Mouse (Mus musculus) heart, embryonic 13.5 days (tissue): ENCODE measurements at regions not wholly inside any gene's neighbourhood (a gene's known extent, or its start where the extent isn't known, plus 50 kb on each side); places are given as distances from the start of the nearest gene placed in this dataset.

Source experiments
- ATAC-seq: fragments of 200-750 bp; cut with Nextera tagmentation; 2 replicates; pipeline ENCODE4 v1.8.0; 2017; ENCODE audit warnings: moderate TSS enrichment; ENCODE audit not compliant: insufficient number of reproducible peaks, low FRiP score, low TSS enrichment; ENCODE audit errors: extremely low read depth
- H3K27ac ChIP-seq: fragments of 300-500 bp; sonication (generic); replicated peaks from 2 replicates; pipeline ENCODE4 v1.5.1; 2015; ENCODE audit warnings: moderate library complexity, mild to moderate bottlenecking, inconsistent platforms
- H3K27me3 ChIP-seq: fragments of 300-500 bp; sonication (generic); replicated peaks from 2 replicates; pipeline ENCODE4 v1.6.1; 2015; ENCODE audit warnings: mild to moderate bottlenecking, inconsistent platforms
- H3K36me3 ChIP-seq: fragments of 300-500 bp; sonication (generic); 2 replicates; pipeline ENCODE4 v1.6.1; 2015; ENCODE audit warnings: mild to moderate bottlenecking, inconsistent platforms
- H3K4me1 ChIP-seq: fragments of 300-500 bp; sonication (generic); 2 replicates; pipeline ENCODE4 v1.6.1; 2015; ENCODE audit warnings: inconsistent platforms
- H3K4me2 ChIP-seq: fragments of 300-500 bp; sonication (generic); 2 replicates; pipeline ENCODE4 v1.6.1; 2015; ENCODE audit warnings: inconsistent platforms, mild to moderate bottlenecking, moderate library complexity
- H3K4me3 ChIP-seq: fragments of 300-500 bp; sonication (generic); 2 replicates; pipeline ENCODE4 v1.5.1; 2015; ENCODE audit warnings: moderate library complexity, mild to moderate bottlenecking, inconsistent platforms
- H3K9ac ChIP-seq: fragments of 300-500 bp; sonication (generic); 2 replicates; pipeline ENCODE4 v1.6.1; 2015; ENCODE audit warnings: inconsistent platforms, mild to moderate bottlenecking, moderate library complexity
- H3K9me3 ChIP-seq: fragments of 300-500 bp; sonication (generic); 2 replicates; pipeline ENCODE4 v1.6.1; 2016; ENCODE audit warnings: inconsistent platforms
- WGBS: fragments of 180-500 bp; shearing (Covaris S2); methylation state at CpG from one replicate; pipeline ENCODE4 v1.1.7; 2015; ENCODE audit warnings: mixed read lengths; 5-methylcytosine and 5-hydroxymethylcytosine counted together

GRCm38 (mm10) chr2:78530535-78530934 lies 337.4 kb upstream of the Ube2e3 start:
- H3K27ac ChIP-seq, result no peak overlapping the region
- no peak overlapping the region for H3K4me3 ChIP-seq
- 5% methylated on average over 2 of the region's 2 CpGs for WGBS
- H3K9ac ChIP-seq, result no peak overlapping the region
- no peak for ATAC-seq
- no peaks in the 10 kb centered on the region for H3K36me3 ChIP-seq
- no peaks in the 10 kb centered on the region for H3K27me3 ChIP-seq
- no peaks in the 10 kb centered on the region for H3K9me3 ChIP-seq
- 0 out of 2 replicates have a peak, but pooled peaks cover 2% of the 10 kb centered on the region for H3K4me1 ChIP-seq
- no peak overlapping the region for H3K4me2 ChIP-seq

- ATAC-seq, result no peak
- no peak overlapping the region for H3K9ac ChIP-seq
- H3K27ac ChIP-seq, result no peak overlapping the region
- no peaks in the 10 kb centered on the region for H3K4me1 ChIP-seq
- no peaks in the 10 kb centered on the region for H3K27me3 ChIP-seq
- WGBS, result 72% methylated on average over 4 of the region's 4 CpGs
- H3K4me2 ChIP-seq, result no peak overlapping the region
- H3K36me3 ChIP-seq, result no peaks in the 10 kb centered on the region
- H3K9me3 ChIP-seq, result no peaks in the 10 kb centered on the region
- no peak overlapping the region for H3K4me3 ChIP-seq
Measured at GRCm38 (mm10) chr2:78520258-78521023, 347.5 kb upstream of the Ube2e3 start.

DNA sequence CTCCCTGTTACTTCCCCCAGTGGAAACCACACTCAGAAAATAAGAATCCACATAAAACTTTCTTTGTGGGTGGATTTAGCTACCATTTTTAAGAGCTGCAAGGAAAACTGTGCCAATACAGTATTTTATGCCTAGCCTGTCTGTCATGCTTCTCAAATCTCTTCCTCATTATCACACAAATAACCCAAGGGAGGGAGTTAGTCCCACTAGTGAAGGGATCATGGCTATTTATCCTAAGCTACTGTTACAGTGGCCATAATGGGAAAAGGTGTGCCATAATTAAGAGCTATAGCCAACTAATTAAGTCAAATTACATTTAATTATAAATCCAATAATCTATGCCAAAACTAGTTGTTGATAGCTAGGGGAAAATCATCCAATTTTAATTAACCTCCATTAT lies 374.8 kb upstream of the Ube2e3 start:
- no peak overlapping the region for H3K27ac ChIP-seq
- no peaks in the 10 kb centered on the region for H3K36me3 ChIP-seq
- no peak for ATAC-seq
- H3K4me3 ChIP-seq, result no peak overlapping the region
- no peak overlapping the region for H3K4me2 ChIP-seq
- no peak overlapping the region for H3K9ac ChIP-seq
- H3K27me3 ChIP-seq, result no peaks in the 10 kb centered on the region
- H3K9me3 ChIP-seq, result no peaks in the 10 kb centered on the region
- H3K4me1 ChIP-seq, result no peaks in the 10 kb centered on the region

DNA sequence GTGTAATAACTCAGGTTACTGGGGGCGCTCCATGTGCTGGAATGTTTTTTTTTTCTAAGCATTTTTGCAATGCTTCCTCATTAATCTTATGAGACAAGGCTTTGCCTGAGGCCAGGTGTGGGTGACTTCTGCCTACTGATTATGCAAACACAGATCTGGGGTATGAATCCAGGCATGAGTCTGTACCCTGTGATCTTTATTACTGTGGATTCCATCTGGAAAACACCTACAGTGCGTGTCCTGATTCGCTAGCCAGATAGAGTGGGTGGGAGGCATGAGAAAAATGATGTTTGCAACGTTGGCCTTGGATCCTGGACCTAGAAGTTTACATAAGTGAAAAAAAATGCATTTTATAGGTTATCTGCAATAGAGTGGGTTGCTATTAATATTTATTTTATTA lies 387.9 kb upstream of the Ube2e3 start:
- no peaks in the 10 kb centered on the region for H3K36me3 ChIP-seq
- H3K27ac ChIP-seq, result no peak overlapping the region
- H3K9me3 ChIP-seq, result no peaks in the 10 kb centered on the region
- no peak overlapping the region for H3K4me2 ChIP-seq
- WGBS, result 76% methylated on average over 4 of the region's 4 CpGs
- no peaks in the 10 kb centered on the region for H3K27me3 ChIP-seq
- no peaks in the 10 kb centered on the region for H3K4me1 ChIP-seq
- no peak overlapping the region for H3K9ac ChIP-seq
- no peak overlapping the region for H3K4me3 ChIP-seq
- no peak for ATAC-seq

GRCm38 (mm10) chr2:78459444-78459843 lies 408.5 kb upstream of the Ube2e3 start:
- Histone ChIP-seq H3K27ac (no peak overlapping the region), H3K27me3 (no peaks in the 10 kb centered on the region), H3K9ac (no peak overlapping the region), H3K36me3 (no peaks in the 10 kb centered on the region), H3K4me3 (no peak overlapping the region), H3K4me1 (no peaks in the 10 kb centered on the region), H3K4me2 (no peak overlapping the region), H3K9me3 (no peaks in the 10 kb centered on the region)
- ATAC-seq, result no peak
- 85% methylated on average over 4 of the region's 4 CpGs for WGBS

DNA sequence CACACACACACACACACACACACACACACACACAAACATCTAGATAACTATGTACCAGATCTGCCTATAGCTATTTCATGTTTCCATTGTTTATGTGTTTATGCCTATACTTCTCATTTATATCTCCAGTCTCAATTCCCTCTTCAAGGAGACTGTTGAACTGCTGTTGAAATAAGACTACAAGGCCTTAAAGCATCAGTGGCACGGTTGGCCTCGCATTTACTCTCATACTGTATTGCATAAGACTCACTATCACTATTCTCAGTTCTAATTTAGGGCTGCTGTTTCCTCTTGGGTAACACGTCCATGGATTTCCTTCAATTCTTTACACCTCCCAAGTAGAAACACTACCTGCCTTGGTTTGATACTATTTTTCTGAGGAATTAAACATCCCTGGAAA lies 414.5 kb upstream of the Ube2e3 start:
- ATAC-seq, result no peak
- Histone ChIP-seq H3K4me3 (no peak overlapping the region), H3K36me3 (no peaks in the 10 kb centered on the region), H3K4me2 (no peak overlapping the region), H3K4me1 (no peaks in the 10 kb centered on the region), H3K9me3 (no peaks in the 10 kb centered on the region), H3K27me3 (no peaks in the 10 kb centered on the region), H3K27ac (no peak overlapping the region), H3K9ac (no peak overlapping the region)
- WGBS, result 69% methylated on average over 3 of the region's 3 CpGs

DNA sequence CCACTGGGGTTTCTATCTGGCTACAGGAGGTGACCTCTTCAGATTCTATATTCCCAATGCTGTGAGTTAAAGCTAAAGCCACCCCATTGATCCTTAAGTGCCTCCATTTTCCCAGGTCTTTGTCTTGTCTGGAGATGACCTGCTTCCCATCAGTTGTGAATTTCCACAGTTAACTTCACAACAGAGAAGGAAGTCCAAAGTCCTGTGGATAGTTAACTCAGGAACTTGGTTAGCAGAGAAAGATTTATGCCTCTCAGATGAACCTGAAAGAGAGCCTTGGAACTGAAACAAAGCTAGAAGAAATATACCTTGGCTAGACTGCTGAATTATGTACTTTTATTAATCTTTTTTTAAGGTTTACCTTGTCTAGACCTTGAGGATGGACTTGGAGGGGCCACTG lies 431.1 kb upstream of the Ube2e3 start:
- no peak overlapping the region for H3K9ac ChIP-seq
- no peaks in the 10 kb centered on the region for H3K9me3 ChIP-seq
- no peak for ATAC-seq
- no peaks in the 10 kb centered on the region for H3K27me3 ChIP-seq
- H3K36me3 ChIP-seq, result no peaks in the 10 kb centered on the region
- H3K4me2 ChIP-seq, result no peak overlapping the region
- no peaks in the 10 kb centered on the region for H3K4me1 ChIP-seq
- no peak overlapping the region for H3K27ac ChIP-seq
- H3K4me3 ChIP-seq, result no peak overlapping the region

DNA sequence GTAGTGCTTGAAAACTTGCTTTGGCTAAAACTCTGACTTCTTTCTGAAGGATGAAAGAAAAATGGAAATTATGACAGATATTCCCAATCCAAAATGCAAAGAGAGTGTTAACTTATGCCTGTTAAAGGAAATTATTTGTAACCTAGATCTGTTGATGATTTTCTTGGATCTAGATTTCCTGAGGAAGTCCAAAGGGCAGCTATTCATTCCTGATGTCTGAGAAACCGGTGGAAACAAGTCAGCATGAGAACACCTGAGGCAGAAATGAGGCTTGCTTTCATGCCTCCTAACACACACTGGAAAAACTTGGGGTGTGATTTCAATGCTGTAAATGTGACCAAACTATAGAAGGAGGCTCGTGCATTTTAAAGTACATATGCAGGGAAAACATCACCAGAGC lies 432.9 kb upstream of the Ube2e3 start:
- ATAC-seq, result no peak
- H3K4me1 ChIP-seq, result no peaks in the 10 kb centered on the region
- H3K9me3 ChIP-seq, result no peaks in the 10 kb centered on the region
- 70% methylated on average over 2 of the region's 2 CpGs for WGBS
- no peak overlapping the region for H3K9ac ChIP-seq
- H3K4me3 ChIP-seq, result no peak overlapping the region
- H3K4me2 ChIP-seq, result no peak overlapping the region
- H3K36me3 ChIP-seq, result no peaks in the 10 kb centered on the region
- no peak overlapping the region for H3K27ac ChIP-seq
- no peaks in the 10 kb centered on the region for H3K27me3 ChIP-seq

DNA sequence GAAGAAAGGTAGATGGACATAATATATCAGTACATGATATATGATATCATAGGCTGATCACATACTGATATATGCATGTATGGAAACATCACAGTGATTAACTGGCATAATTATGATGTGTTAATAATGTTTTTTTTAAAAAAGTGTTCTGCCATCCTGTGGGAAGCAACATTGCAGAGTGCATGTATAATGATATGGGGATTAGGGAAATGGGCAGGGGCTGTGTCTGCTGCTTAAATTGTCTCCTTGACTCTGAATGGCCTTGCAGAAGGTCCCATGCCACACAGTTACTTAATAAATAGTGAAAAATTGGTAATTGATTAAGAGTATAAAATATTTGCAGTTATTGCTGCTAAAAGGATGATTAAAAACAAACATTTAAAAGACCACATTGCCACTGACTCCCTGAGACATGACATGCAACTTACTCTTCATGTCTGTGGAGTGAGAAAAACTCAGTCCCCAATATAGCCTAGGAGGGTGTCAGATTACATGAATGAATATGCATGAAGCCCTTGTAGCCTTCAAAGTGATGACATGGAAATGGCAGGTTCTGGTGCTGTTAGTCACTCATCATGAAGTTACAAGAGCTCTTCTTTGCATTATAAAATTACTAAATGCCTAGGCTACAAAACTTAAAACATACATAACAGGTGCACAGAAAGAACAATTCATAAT lies 440.1 kb upstream of the Ube2e3 start:
- no peaks in the 10 kb centered on the region for H3K36me3 ChIP-seq
- no peak for ATAC-seq
- no peaks in the 10 kb centered on the region for H3K9me3 ChIP-seq
- H3K27me3 ChIP-seq, result no peaks in the 10 kb centered on the region
- no peak overlapping the region for H3K9ac ChIP-seq
- no peak overlapping the region for H3K4me3 ChIP-seq
- no peak overlapping the region for H3K27ac ChIP-seq
- no peaks in the 10 kb centered on the region for H3K4me1 ChIP-seq
- H3K4me2 ChIP-seq, result no peak overlapping the region

DNA sequence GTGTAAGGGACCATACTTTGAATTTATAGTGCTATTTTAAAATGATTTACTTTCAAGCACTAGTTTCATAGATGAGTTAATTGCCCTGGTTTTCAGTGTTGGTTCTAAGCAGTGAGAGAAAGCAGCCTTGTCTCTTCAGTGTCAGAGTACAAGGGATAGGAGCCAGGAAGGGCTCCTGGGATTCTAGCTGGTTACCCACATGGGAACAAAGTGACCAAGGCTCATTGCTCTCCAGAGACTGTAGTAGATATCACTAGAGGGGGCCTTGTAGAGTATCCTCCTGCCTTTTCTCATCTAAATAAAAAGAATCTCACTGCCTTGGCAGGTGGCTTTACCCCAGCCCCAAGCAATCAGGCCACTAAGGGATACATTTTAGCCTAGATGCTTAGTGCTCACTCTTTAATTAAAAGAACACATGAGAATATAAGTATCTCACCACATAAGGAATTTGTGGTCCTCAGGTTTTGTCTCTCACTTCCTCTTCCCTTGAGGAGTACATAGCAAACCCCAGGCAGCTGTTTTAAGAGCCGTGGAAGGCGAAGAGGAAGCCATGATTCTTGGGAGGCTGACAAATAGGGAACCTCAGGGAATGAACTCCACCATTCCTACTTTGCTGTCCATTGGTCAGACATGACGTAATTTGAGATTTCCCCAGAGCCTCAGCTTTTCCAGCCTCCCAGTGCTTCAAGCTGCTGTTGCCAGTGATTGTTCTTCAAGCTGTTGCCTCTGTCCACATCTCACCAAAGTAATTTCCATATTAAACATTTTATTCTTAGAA lies 449.2 kb upstream of the Ube2e3 start:
- Histone ChIP-seq H3K4me3 (no peak overlapping the region), H3K4me2 (no peak overlapping the region), H3K9ac (no peak overlapping the region), H3K4me1 (no peaks in the 10 kb centered on the region), H3K9me3 (no peaks in the 10 kb centered on the region), H3K27me3 (no peaks in the 10 kb centered on the region), H3K36me3 (no peaks in the 10 kb centered on the region), H3K27ac (no peak overlapping the region)
- no peak for ATAC-seq
- 55% methylated on average over 3 of the region's 3 CpGs for WGBS

GRCm38 (mm10) chr2:78416574-78417109 lies 451.3 kb upstream of the Ube2e3 start:
- WGBS, result 44% methylated on average over 2 of the region's 2 CpGs

More at GRCm38 (mm10) chr2:78416574-78417109, 451.3 kb upstream of the Ube2e3 start:
- no peak for ATAC-seq
- Histone ChIP-seq H3K27me3 (no peaks in the 10 kb centered on the region), H3K9ac (no peak overlapping the region), H3K36me3 (no peaks in the 10 kb centered on the region), H3K4me3 (no peak overlapping the region), H3K4me2 (no peak overlapping the region), H3K27ac (no peak overlapping the region), H3K9me3 (no peaks in the 10 kb centered on the region), H3K4me1 (no peaks in the 10 kb centered on the region)
